8 mouse cellular contexts compared by ENCODE assay signal in genomic region chr8:47932028-47932790, GRCm38 (mm10). TPM values are rescaled to one million over a fixed set of nuclear protein-coding genes. Genes with fewer than 3 reads are reported as not detected.
A peak's percentile ranks its signal among the peaks of the same experiment; 100 is the strongest.
DNase-seq lines count a peak whose midpoint lies in the region; ATAC-seq and TF ChIP-seq lines count a peak whose summit lies in the region.

No protein-coding gene starts in this region.

- H3K36me3 ChIP-seq in forebrain, postnatal 0 days (ENCODE audit: insufficient read depth): no peaks in the 10 kb centered on the region

- TF ChIP-seq CTCF in forebrain, postnatal 0 days (IDR thresholded peaks at IDR 0.05; ENCODE audit: low read depth): 0 out of 2 replicates have a peak, but pooled peaks have one; percentile 12

- H3K27me3 ChIP-seq in forebrain, postnatal 0 days (ENCODE audit: insufficient read depth, low read length): no peaks in the 10 kb centered on the region; the same call in 1 of the 2 replicates

- no peak overlapping the region for H3K27ac ChIP-seq in forebrain, postnatal 0 days (ENCODE audit: low read depth, low read length)

- no peak overlapping the region for H3K4me3 ChIP-seq in forebrain, postnatal 0 days (ENCODE audit: low read depth, low read length)

- H3K4me2 ChIP-seq in forebrain, postnatal 0 days (ENCODE audit: low read depth): 0 out of 2 replicates have a peak overlapping the region, but pooled peaks have one; percentile 3

- no peaks in the 10 kb centered on the region for H3K9me3 ChIP-seq in forebrain, postnatal 0 days (ENCODE audit: low read length)

- H3K4me1 ChIP-seq in forebrain, postnatal 0 days (ENCODE audit: insufficient read depth): peaks cover 10% of the 10 kb centered on the region

- no peak overlapping the region for H3K9ac ChIP-seq in forebrain, postnatal 0 days

- WGBS in forebrain, postnatal 0 days: 51% methylated on average over 16 of the region's 16 CpGs

- peak; percentile 50 for ATAC-seq in forebrain, postnatal 0 days
- no peak for ATAC-seq in megakaryocyte-erythroid progenitor cell, adult 5-6 weeks (replicated peaks; ENCODE audit: low FRiP score, low TSS enrichment, poor library complexity, severe bottlenecking)

- DNase-seq in right cerebral cortex, adult 2 months (ENCODE audit: low spot score in 2 of 2): peak; percentile 58 to 63
- no peak for DNase-seq in right cerebral cortex, postnatal 14 days
- peak; percentile 46 for DNase-seq in forebrain, postnatal 0 days
- DNase-seq in kidney, postnatal 25 days: peak; percentile 40 to 52
- DNase-seq in mesoderm, embryonic 11.5 days (ENCODE audit: low read depth, low spot score): peak; percentile 76
- DNase-seq in cerebellum, postnatal 36 days: no peak
- no peak for DNase-seq in gastrocnemius, adult 8-10 months (ENCODE audit: low spot score in 2 of 2)

RNA-seq across cellular contexts. Expression of gene Wwc2, which starts 58.5 kb away (rescaled TPM):
- total RNA-seq in forebrain, postnatal 0 days (2014; rRNA removed): 7.8 and 8.4 TPM in 2 replicates
- polyA plus RNA-seq in forebrain, postnatal 0 days (2015; fragmentation: Nextera tagmentation; extraction: Ambion mirVana): 3.1 and 4.7 TPM in 2 replicates
- 5.1 and 5.8 TPM in 2 replicates for total RNA-seq in megakaryocyte-erythroid progenitor cell, adult 5-6 weeks (2014; fragmentation: Nextera tagmentation)
- total RNA-seq in megakaryocyte-erythroid progenitor cell, adult 5-6 weeks (2017): 6.3 and 6.8 TPM in 2 replicates
- total RNA-seq in gastrocnemius, adult 8-10 months (2022): 1 to 10 TPM; 3.5 to 5.7 (median 5.0) TPM

Comparison
In these comparisons a context has a peak if more than half of its experiments do, and no peak if none do; other contexts are left out.
1. DNase-seq: peak in right cerebral cortex, adult 2 months (2 of 2), forebrain, postnatal 0 days (single experiment), kidney, postnatal 25 days (2 of 2) and mesoderm, embryonic 11.5 days (single experiment); none in right cerebral cortex, postnatal 14 days (single experiment), cerebellum, postnatal 36 days (0 of 2) and gastrocnemius, adult 8-10 months (0 of 2).